Mouse (Mus musculus): ENCODE measurements at regions not wholly inside any gene's neighbourhood (a gene's known extent, or its start where the extent isn't known, plus 50 kb on each side); places are given as distances from the start of the nearest gene placed in this dataset.

GRCm38 (mm10) chr4:78494117-78494516 is 282.4 kb upstream of the Ptprd start:
- Histone ChIP-seq H3K36me3 (ENCODE audit: control insufficient read depth, insufficient read depth, low read length) (no peaks in the 10 kb centered on the region), H3K9ac (ENCODE audit: low read depth, low read length) (no peak overlapping the region), H3K4me1 (ENCODE audit: control insufficient read depth, insufficient read depth, low read length) (no peaks in the 10 kb centered on the region), H3K27ac (ENCODE audit: low read depth, low read length) (no peak overlapping the region), H3K9me3 (ENCODE audit: control insufficient read depth, low read length) (no peaks in the 10 kb centered on the region), H3K4me2 (replicated peaks; ENCODE audit: low read depth, low read length) (no peak overlapping the region), H3K4me3 (ENCODE audit: low read length) (no peak overlapping the region), H3K27me3 (ENCODE audit: control insufficient read depth, insufficient read depth, low read length) (no peaks in the 10 kb centered on the region)
- WGBS, result 90% methylated on average over 1 of the region's 1 CpGs
- no peak for ATAC-seq (ENCODE audit: low FRiP score, low TSS enrichment)

GRCm38 (mm10) chr4:78466591-78466990 is 254.8 kb upstream of the Ptprd start:
- Histone ChIP-seq H3K9me3 (ENCODE audit: control insufficient read depth, low read length) (no peaks in the 10 kb centered on the region), H3K27me3 (ENCODE audit: control insufficient read depth, insufficient read depth, low read length) (no peaks in the 10 kb centered on the region), H3K4me1 (ENCODE audit: control insufficient read depth, insufficient read depth, low read length) (no peaks in the 10 kb centered on the region), H3K4me3 (ENCODE audit: low read length) (no peak overlapping the region), H3K36me3 (ENCODE audit: control insufficient read depth, insufficient read depth, low read length) (no peaks in the 10 kb centered on the region), H3K27ac (ENCODE audit: low read depth, low read length) (no peak overlapping the region), H3K9ac (ENCODE audit: low read depth, low read length) (no peak overlapping the region), H3K4me2 (replicated peaks; ENCODE audit: low read depth, low read length) (no peak overlapping the region)
- ATAC-seq (ENCODE audit: low FRiP score, low TSS enrichment), result no peak
- 65% methylated on average over 1 of the region's 1 CpGs for WGBS

GRCm38 (mm10) chr4:78456284-78456683 is 244.5 kb upstream of the Ptprd start:
- no peaks in the 10 kb centered on the region for H3K27me3 ChIP-seq (ENCODE audit: control insufficient read depth, insufficient read depth, low read length)
- H3K4me2 ChIP-seq (replicated peaks; ENCODE audit: low read depth, low read length), result no peak overlapping the region
- no peaks in the 10 kb centered on the region for H3K36me3 ChIP-seq (ENCODE audit: control insufficient read depth, insufficient read depth, low read length)
- WGBS, result 36% methylated on average over 4 of the region's 4 CpGs
- H3K9me3 ChIP-seq (ENCODE audit: control insufficient read depth, low read length), result no peaks in the 10 kb centered on the region
- H3K4me3 ChIP-seq (ENCODE audit: low read length), result no peak overlapping the region
- no peak overlapping the region for H3K27ac ChIP-seq (ENCODE audit: low read depth, low read length)
- H3K9ac ChIP-seq (ENCODE audit: low read depth, low read length), result no peak overlapping the region
- no peaks in the 10 kb centered on the region for H3K4me1 ChIP-seq (ENCODE audit: control insufficient read depth, insufficient read depth, low read length)
- ATAC-seq (ENCODE audit: low FRiP score, low TSS enrichment), result no peak

- Histone ChIP-seq H3K4me3 (ENCODE audit: low read length) (no peak overlapping the region), H3K27ac (ENCODE audit: low read depth, low read length) (no peak overlapping the region), H3K27me3 (ENCODE audit: control insufficient read depth, insufficient read depth, low read length) (no peaks in the 10 kb centered on the region), H3K9ac (ENCODE audit: low read depth, low read length) (no peak overlapping the region), H3K4me2 (replicated peaks; ENCODE audit: low read depth, low read length) (no peak overlapping the region), H3K9me3 (ENCODE audit: control insufficient read depth, low read length) (no peaks in the 10 kb centered on the region), H3K36me3 (ENCODE audit: control insufficient read depth, insufficient read depth, low read length) (no peaks in the 10 kb centered on the region), H3K4me1 (ENCODE audit: control insufficient read depth, insufficient read depth, low read length) (no peaks in the 10 kb centered on the region)
- peak; percentile 60; the same call in 1 of the 2 replicates for ATAC-seq (ENCODE audit: low FRiP score, low TSS enrichment)
- WGBS, result 16% methylated on average over 1 of the region's 1 CpGs
These were observed 205.4 kb upstream of the Ptprd start for GRCm38 (mm10) chr4:78417153-78417552.

- H3K4me1 ChIP-seq (ENCODE audit: control insufficient read depth, insufficient read depth, low read length), result no peaks in the 10 kb centered on the region
- no peak overlapping the region for H3K27ac ChIP-seq (ENCODE audit: low read depth, low read length)
- WGBS, result 89% methylated on average over 1 of the region's 1 CpGs
- no peak overlapping the region for H3K4me3 ChIP-seq (ENCODE audit: low read length)
- no peak overlapping the region for H3K9ac ChIP-seq (ENCODE audit: low read depth, low read length)
- no peaks in the 10 kb centered on the region for H3K36me3 ChIP-seq (ENCODE audit: control insufficient read depth, insufficient read depth, low read length)
- ATAC-seq (ENCODE audit: low FRiP score, low TSS enrichment), result no peak
- H3K9me3 ChIP-seq (ENCODE audit: control insufficient read depth, low read length), result no peaks in the 10 kb centered on the region
- no peak overlapping the region for H3K4me2 ChIP-seq (replicated peaks; ENCODE audit: low read depth, low read length)
- H3K27me3 ChIP-seq (ENCODE audit: control insufficient read depth, insufficient read depth, low read length), result no peaks in the 10 kb centered on the region
These were observed 177.6 kb upstream of the Ptprd start for GRCm38 (mm10) chr4:78389406-78389805.

GRCm38 (mm10) chr4:78355162-78355561 is 143.4 kb upstream of the Ptprd start:
- no peak overlapping the region for H3K4me3 ChIP-seq (ENCODE audit: low read length)
- H3K9me3 ChIP-seq (ENCODE audit: control insufficient read depth, low read length), result no peaks in the 10 kb centered on the region
- WGBS, result 95% methylated on average over 5 of the region's 5 CpGs
- H3K4me2 ChIP-seq (replicated peaks; ENCODE audit: low read depth, low read length), result no peak overlapping the region
- no peaks in the 10 kb centered on the region for H3K27me3 ChIP-seq (ENCODE audit: control insufficient read depth, insufficient read depth, low read length)
- H3K9ac ChIP-seq (ENCODE audit: low read depth, low read length), result no peak overlapping the region
- H3K36me3 ChIP-seq (ENCODE audit: control insufficient read depth, insufficient read depth, low read length), result no peaks in the 10 kb centered on the region
- no peak overlapping the region for H3K27ac ChIP-seq (ENCODE audit: low read depth, low read length)
- no peak for ATAC-seq (ENCODE audit: low FRiP score, low TSS enrichment)
- no peaks in the 10 kb centered on the region for H3K4me1 ChIP-seq (ENCODE audit: control insufficient read depth, insufficient read depth, low read length)

GRCm38 (mm10) chr4:78335777-78336176 is 124.0 kb upstream of the Ptprd start:
- H3K27ac ChIP-seq (ENCODE audit: low read depth, low read length), result no peak overlapping the region
- H3K4me3 ChIP-seq (ENCODE audit: low read length), result no peak overlapping the region
- H3K4me2 ChIP-seq (replicated peaks; ENCODE audit: low read depth, low read length), result no peak overlapping the region
- H3K36me3 ChIP-seq (ENCODE audit: control insufficient read depth, insufficient read depth, low read length), result no peaks in the 10 kb centered on the region
- no peaks in the 10 kb centered on the region for H3K27me3 ChIP-seq (ENCODE audit: control insufficient read depth, insufficient read depth, low read length)
- no peaks in the 10 kb centered on the region for H3K9me3 ChIP-seq (ENCODE audit: control insufficient read depth, low read length)
- ATAC-seq (ENCODE audit: low FRiP score, low TSS enrichment), result no peak
- 86% methylated on average over 1 of the region's 1 CpGs for WGBS
- H3K4me1 ChIP-seq (ENCODE audit: control insufficient read depth, insufficient read depth, low read length), result no peaks in the 10 kb centered on the region
- H3K9ac ChIP-seq (ENCODE audit: low read depth, low read length), result no peak overlapping the region

- no peak overlapping the region for H3K4me3 ChIP-seq (ENCODE audit: low read length)
- H3K9ac ChIP-seq (ENCODE audit: low read depth, low read length), result no peak overlapping the region
- no peak for ATAC-seq (ENCODE audit: low FRiP score, low TSS enrichment)
- no peak overlapping the region for H3K27ac ChIP-seq (ENCODE audit: low read depth, low read length)
- H3K27me3 ChIP-seq (ENCODE audit: control insufficient read depth, insufficient read depth, low read length), result no peaks in the 10 kb centered on the region
- no peaks in the 10 kb centered on the region for H3K36me3 ChIP-seq (ENCODE audit: control insufficient read depth, insufficient read depth, low read length)
- no peak overlapping the region for H3K4me2 ChIP-seq (replicated peaks; ENCODE audit: low read depth, low read length)
- no peaks in the 10 kb centered on the region for H3K9me3 ChIP-seq (ENCODE audit: control insufficient read depth, low read length)
- no peaks in the 10 kb centered on the region for H3K4me1 ChIP-seq (ENCODE audit: control insufficient read depth, insufficient read depth, low read length)
These were observed 76.7 kb upstream of the Ptprd start for GRCm38 (mm10) chr4:78288506-78288905.

All from kidney, embryonic 14.5 days (tissue).